Mouse (Mus musculus) layer of hippocampus, postnatal 36 days (tissue): Measurements from ENCODE around the gene Krt32. TPM values are rescaled to one million over a fixed set of nuclear protein-coding genes. Genes with fewer than 3 reads are reported as not detected.

Experiments used
- DNase-seq, 2 experiments: peaks; one replicate each; pipeline ENCODE4 v3.0.0; 2022
- total RNA-seq, 2 experiments: library from RNA; stranded (reverse); gene quantifications; 2 replicates each; pipeline ENCODE4 v1.2.3; 2021

The Krt32 gene
- not detected for total RNA-seq

- DNase-seq: no peak
Measured at GRCm38 (mm10) chr11:100087861-100088260, at the start of gene Krt32. Gene Krt32 (minus strand): TSS chr11:100088226.

GRCm38 (mm10) chr11:100137693-100138092 lies 49.7 kb upstream of the Krt32 start:
- DNase-seq: no peak

- DNase-seq: no peak
Measured at GRCm38 (mm10) chr11:100136559-100136958, 48.5 kb upstream of the Krt32 start.

- no peak for DNase-seq
Measured at GRCm38 (mm10) chr11:100135731-100136130, 47.7 kb upstream of the Krt32 start, which contains the start of gene Krt15. Gene Krt15 (minus strand): TSS chr11:100135928.

- DNase-seq: no peak
Measured at GRCm38 (mm10) chr11:100124901-100125300, 36.9 kb upstream of the Krt32 start.

GRCm38 (mm10) chr11:100121466-100121865 lies 33.4 kb upstream of the Krt32 start, which contains the start of gene Krt13:
Gene Krt13 (minus strand): TSS chr11:100121566.
- DNase-seq: no peak

- no peak for DNase-seq
Measured at GRCm38 (mm10) chr11:100120331-100120730, 32.3 kb upstream of the Krt32 start.

- no peak for DNase-seq
Measured at GRCm38 (mm10) chr11:100113742-100114029, 25.7 kb upstream of the Krt32 start.

- DNase-seq: no peak
Measured at GRCm38 (mm10) chr11:100112935-100113741, 25.1 kb upstream of the Krt32 start.

GRCm38 (mm10) chr11:100105576-100106122 lies 17.6 kb upstream of the Krt32 start, which contains the start of gene Krt36:
Gene Krt36 (minus strand): TSS chr11:100105626.
- no peak for DNase-seq

GRCm38 (mm10) chr11:100102693-100103429 lies 14.8 kb upstream of the Krt32 start:
- no peak for DNase-seq

- DNase-seq: no peak
Measured at GRCm38 (mm10) chr11:100100391-100100790, 12.4 kb upstream of the Krt32 start.

GRCm38 (mm10) chr11:100097819-100098218 lies 9.8 kb upstream of the Krt32 start:
- no peak for DNase-seq

- no peak for DNase-seq
Measured at GRCm38 (mm10) chr11:100096141-100096540, 8.1 kb upstream of the Krt32 start, which contains the start of gene Krt35. Gene Krt35 (minus strand): TSS chr11:100096241.

GRCm38 (mm10) chr11:100088378-100089025 lies 476 bp upstream of the Krt32 start:
- no peak for DNase-seq

GRCm38 (mm10) chr11:100073873-100074272 lies 14.2 kb downstream of the Krt32 start:
- DNase-seq: no peak

GRCm38 (mm10) chr11:100067293-100068036 lies 20.6 kb downstream of the Krt32 start:
- no peak for DNase-seq

- no peak for DNase-seq
Measured at GRCm38 (mm10) chr11:100066236-100067010, 21.6 kb downstream of the Krt32 start.

- DNase-seq: no peak
Measured at GRCm38 (mm10) chr11:100058875-100059274, 29.2 kb downstream of the Krt32 start.

GRCm38 (mm10) chr11:100055686-100056655 lies 32.1 kb downstream of the Krt32 start:
- no peak for DNase-seq
